46 mouse cellular contexts compared by ENCODE assay signal in the genomic region with DNA sequence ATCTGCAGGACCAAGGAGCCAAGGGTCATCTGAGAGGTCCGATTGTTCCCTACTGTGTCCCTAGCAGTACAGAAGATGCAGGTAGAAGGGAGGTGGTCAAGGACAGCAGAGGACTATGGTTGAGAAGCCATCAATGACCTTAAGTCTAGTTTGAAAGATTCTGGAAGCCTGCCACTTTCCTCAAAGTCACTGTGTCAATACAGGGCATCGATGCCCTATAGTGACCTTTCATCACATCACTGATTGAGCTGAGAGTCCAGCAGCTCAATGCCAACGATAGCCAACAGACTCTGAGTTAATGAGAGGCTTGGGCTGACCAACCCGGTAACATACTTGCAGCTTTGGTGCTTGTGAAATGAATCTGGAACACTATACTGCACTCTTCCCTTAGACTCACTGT. TPM values are rescaled to one million over a fixed set of nuclear protein-coding genes. Genes with fewer than 3 reads are reported as not detected.
"Had no signal": no experiment of that assay in that cellular context is flagged by ENCODE, and none has a peak within 500 bp of the region (broad histone marks: within the 10 kb centered on the region; RNA-seq: fewer than 3 reads in every experiment).

No protein-coding gene starts in this region.

- H3K27me3 ChIP-seq: heart, embryonic 12.5 days; heart, embryonic 13.5 days; heart, embryonic 15.5 days; hindbrain, embryonic 12.5 days; hindbrain, embryonic 13.5 days; hindbrain, embryonic 15.5 days; intestine, embryonic 15.5 days; kidney, embryonic 15.5 days had no signal

- H3K36me3 ChIP-seq: heart, embryonic 15.5 days; hindbrain, embryonic 10.5 days; hindbrain, embryonic 12.5 days; intestine, embryonic 15.5 days had no signal

- DNase-seq: heart, adult 2 months; heart, postnatal 10 days; heart, postnatal 14 days; heart, postnatal 36 days; heart, postnatal 4 days; kidney, adult 11 months; kidney, adult 18-20 months; kidney, adult 2 months; kidney, adult 8-10 months; kidney, adult 9 months; kidney, postnatal 10 days; kidney, postnatal 14 days; kidney, postnatal 25 days; kidney, postnatal 36 days; kidney, postnatal 4 days; layer of hippocampus, adult 9-11 months had no signal

- H3K4me2 ChIP-seq: heart, embryonic 11.5 days; heart, embryonic 12.5 days; heart, embryonic 13.5 days; heart, embryonic 15.5 days; hindbrain, embryonic 12.5 days; hindbrain, embryonic 13.5 days; hindbrain, embryonic 14.5 days; hindbrain, embryonic 15.5 days; intestine, embryonic 15.5 days; kidney, embryonic 15.5 days had no signal

- H3K27ac ChIP-seq: heart, adult 2 months; heart, embryonic 10.5 days; heart, embryonic 13.5 days; heart, embryonic 15.5 days; hindbrain, embryonic 10.5 days; hindbrain, embryonic 12.5 days; hindbrain, embryonic 13.5 days; hindbrain, embryonic 14.5 days; hindbrain, embryonic 15.5 days; hindbrain, postnatal 0 days; intestine, embryonic 15.5 days; kidney, embryonic 15.5 days; kidney, postnatal 0 days; layer of hippocampus, adult 2 months had no signal

- ATAC-seq: hindbrain, embryonic 16.5 days; hindbrain, postnatal 0 days; inflammation-experienced regulatory T-cells, adult 6 months; intestine, embryonic 15.5 days; intestine, embryonic 16.5 days; intestine, postnatal 0 days had no signal

- H3K9me3 ChIP-seq: heart, embryonic 10.5 days; heart, embryonic 12.5 days; heart, embryonic 13.5 days; heart, embryonic 15.5 days; hindbrain, embryonic 10.5 days; hindbrain, embryonic 12.5 days; hindbrain, embryonic 13.5 days; hindbrain, embryonic 15.5 days; intestine, embryonic 15.5 days; kidney, embryonic 15.5 days had no signal

- H3K4me3 ChIP-seq: heart, adult 2 months; heart, embryonic 10.5 days; heart, embryonic 12.5 days; heart, embryonic 13.5 days; heart, embryonic 15.5 days; hindbrain, embryonic 10.5 days; hindbrain, embryonic 12.5 days; hindbrain, embryonic 13.5 days; hindbrain, embryonic 15.5 days; intestine, embryonic 15.5 days; kidney, embryonic 15.5 days; layer of hippocampus, adult 2 months had no signal

- H3K9ac ChIP-seq: heart, embryonic 12.5 days; heart, embryonic 13.5 days; heart, embryonic 15.5 days; hindbrain, embryonic 12.5 days; hindbrain, embryonic 13.5 days; hindbrain, embryonic 14.5 days; hindbrain, embryonic 15.5 days; intestine, embryonic 15.5 days; kidney, embryonic 15.5 days had no signal

- H3K4me1 ChIP-seq: heart, embryonic 10.5 days; heart, embryonic 12.5 days; heart, embryonic 13.5 days; heart, embryonic 15.5 days; hindbrain, embryonic 10.5 days; hindbrain, embryonic 12.5 days; hindbrain, embryonic 15.5 days; intestine, embryonic 15.5 days; kidney, embryonic 15.5 days had no signal

RNA-seq across cellular contexts. Expression of a gene that starts 16.7 kb away (rescaled TPM):
- total RNA-seq: heart, adult 2 months; heart, adult 8-10 months; heart, postnatal 10 days; heart, postnatal 14 days; heart, postnatal 25 days; heart, postnatal 36 days; heart, postnatal 4 days; hematopoietic stem cell, adult 5-6 weeks; hindbrain, postnatal 0 days; layer of hippocampus, adult 18-20 months; layer of hippocampus, adult 2 months; layer of hippocampus, adult 8-10 months; layer of hippocampus, postnatal 10 days; layer of hippocampus, postnatal 14 days; layer of hippocampus, postnatal 25 days had no signal
- polyA plus RNA-seq: inflammation-experienced regulatory T-cells, adult 6 months; large intestine, adult 2 months had no signal

RNA-seq across cellular contexts. Expression of a gene that starts 19.1 kb away (rescaled TPM):
- polyA plus RNA-seq: inflammation-experienced regulatory T-cells, adult 6 months had no signal

RNA-seq across cellular contexts. Expression of a gene that starts 48.2 kb away (rescaled TPM):
- total RNA-seq: hindbrain, postnatal 0 days; layer of hippocampus, adult 18-20 months; layer of hippocampus, adult 2 months; layer of hippocampus, postnatal 10 days; layer of hippocampus, postnatal 14 days; layer of hippocampus, postnatal 25 days had no signal
- polyA plus RNA-seq: heart, embryonic 13.5 days; hindbrain, embryonic 10.5 days; hindbrain, embryonic 11.5 days; hindbrain, embryonic 12.5 days; hindbrain, embryonic 13.5 days; hindbrain, embryonic 14.5 days; hindbrain, embryonic 16.5 days; hindbrain, postnatal 0 days; inflammation-experienced regulatory T-cells, adult 6 months; kidney, embryonic 14.5 days had no signal
